Mouse (Mus musculus) forebrain, embryonic 10.5 days (tissue): ENCODE results near the gene Dnm1. TPM values are rescaled to one million over a fixed set of nuclear protein-coding genes. Genes with fewer than 3 reads are reported as not detected.

Source experiments
- DNase-seq: peaks from one replicate; pipeline ENCODE4 v3.0.0-alpha.2; 2017; ENCODE audit warnings: low spot score; ENCODE audit errors: extremely low spot score
- H3K27ac ChIP-seq: fragments of 300-500 bp; sonication (generic); 2 replicates; pipeline ENCODE4 v1.5.1; 2016; ENCODE audit warnings: mild to moderate bottlenecking
- H3K27me3 ChIP-seq: fragments of 300-500 bp; sonication (generic); 2 replicates; pipeline ENCODE4 v1.6.1; 2016; ENCODE audit warnings: mild to moderate bottlenecking; ENCODE audit not compliant: poor library complexity, severe bottlenecking
- H3K36me3 ChIP-seq: fragments of 300-500 bp; sonication (generic); replicated peaks from 2 replicates; pipeline ENCODE4 v1.6.1; 2016; ENCODE audit warnings: mild to moderate bottlenecking, moderate library complexity
- H3K4me1 ChIP-seq: fragments of 300-500 bp; sonication (generic); 2 replicates; pipeline ENCODE4 v1.6.1; 2016
- H3K4me3 ChIP-seq: fragments of 300-500 bp; sonication (generic); 2 replicates; pipeline ENCODE4 v1.5.1; 2016; ENCODE audit warnings: mild to moderate bottlenecking, moderate library complexity
- H3K9me3 ChIP-seq: fragments of 300-500 bp; sonication (generic); 2 replicates; pipeline ENCODE4 v1.6.1; 2016; ENCODE audit warnings: mild to moderate bottlenecking, moderate library complexity
- WGBS: fragments of 180-500 bp; shearing (Covaris S2); methylation state at CpG from one replicate; pipeline ENCODE4 v1.1.7; 2016; 5-methylcytosine and 5-hydroxymethylcytosine counted together
- polyA plus RNA-seq: library from polyadenylated mRNA; unstranded; fragments of >200 nt; fragmentation: Nextera tagmentation; extraction: Ambion mirVana; gene quantifications from 2 replicates; pipeline ENCODE4 v1.2.1, GENCODE M21; 2016

Gene Dnm1
- polyA plus RNA-seq, 1 experiment from 2014 or later, result 9.7 TPM

GRCm38 (mm10) chr2:32295285-32295684 lies 57.9 kb downstream of the Dnm1 start:
- H3K36me3 ChIP-seq, result peaks cover 73% of the 10 kb centered on the region
- no peaks in the 10 kb centered on the region for H3K27me3 ChIP-seq
- WGBS, result 91% methylated on average over 3 of the region's 3 CpGs
- no peaks in the 10 kb centered on the region for H3K9me3 ChIP-seq
- no peak overlapping the region for H3K27ac ChIP-seq
- H3K4me3 ChIP-seq, result no peak overlapping the region
- no peak for DNase-seq
- H3K4me1 ChIP-seq, result no peaks in the 10 kb centered on the region

GRCm38 (mm10) chr2:32294348-32294747 lies 58.8 kb downstream of the Dnm1 start:
- H3K27me3 ChIP-seq, result no peaks in the 10 kb centered on the region
- H3K27ac ChIP-seq, result no peak overlapping the region
- 90% methylated on average over 8 of the region's 8 CpGs for WGBS
- no peaks in the 10 kb centered on the region for H3K9me3 ChIP-seq
- no peak for DNase-seq
- no peak overlapping the region for H3K4me3 ChIP-seq
- H3K36me3 ChIP-seq, result peaks cover 64% of the 10 kb centered on the region
- peaks cover 1% of the 10 kb centered on the region; the same call in 1 of the 2 replicates for H3K4me1 ChIP-seq

GRCm38 (mm10) chr2:32289578-32289977 lies 63.6 kb downstream of the Dnm1 start:
- H3K4me1 ChIP-seq, result peaks cover 23% of the 10 kb centered on the region
- H3K27ac ChIP-seq, result no peak overlapping the region
- peaks cover 39% of the 10 kb centered on the region for H3K36me3 ChIP-seq
- H3K27me3 ChIP-seq, result no peaks in the 10 kb centered on the region
- H3K4me3 ChIP-seq, result peak overlapping the region; percentile 95; the same call in 1 of the 2 replicates
- no peak for DNase-seq
- no peaks in the 10 kb centered on the region for H3K9me3 ChIP-seq

- Histone ChIP-seq H3K27ac (peak overlapping the region; percentile 90), H3K36me3 (peaks cover 44% of the 10 kb centered on the region), H3K4me1 (peaks cover 23% of the 10 kb centered on the region), H3K27me3 (no peaks in the 10 kb centered on the region), H3K9me3 (no peaks in the 10 kb centered on the region), H3K4me3 (peak overlapping the region; percentile 95)
- 6% methylated on average over 24 of the region's 29 CpGs for WGBS
- no peak for DNase-seq
These were observed 64.7 kb downstream of the Dnm1 start for GRCm38 (mm10) chr2:32288371-32288931.

GRCm38 (mm10) chr2:32287923-32288367 lies 65.2 kb downstream of the Dnm1 start, which contains the start of gene Swi5:
Swi5 (minus strand) TSS chr2:32288075.
- Histone ChIP-seq H3K27me3 (no peaks in the 10 kb centered on the region), H3K4me1 (peaks cover 23% of the 10 kb centered on the region), H3K4me3 (peak within 1 kb of the TSS; percentile 95), H3K27ac (peak within 1 kb of the TSS; percentile 90), H3K9me3 (no peaks in the 10 kb centered on the region), H3K36me3 (peaks cover 45% of the 10 kb centered on the region)
- under 1% methylated on average over 40 of the region's 41 CpGs for WGBS
- peak; percentile 99 for DNase-seq

- Histone ChIP-seq H3K4me1 (peaks cover 23% of the 10 kb centered on the region), H3K36me3 (peaks cover 45% of the 10 kb centered on the region), H3K27ac (peak within 1 kb of the TSS; percentile 90), H3K27me3 (no peaks in the 10 kb centered on the region), H3K9me3 (no peaks in the 10 kb centered on the region), H3K4me3 (peak within 1 kb of the TSS; percentile 95)
- DNase-seq, result no peak
- 1% methylated on average over 23 of the region's 23 CpGs for WGBS
These were observed 65.8 kb downstream of the Dnm1 start, which contains the start of gene Golga2 for GRCm38 (mm10) chr2:32287334-32287840. Golga2 (plus strand) TSS chr2:32287384.

- Histone ChIP-seq H3K27ac (no peak overlapping the region), H3K36me3 (peaks cover 72% of the 10 kb centered on the region), H3K27me3 (no peaks in the 10 kb centered on the region), H3K9me3 (no peaks in the 10 kb centered on the region), H3K4me1 (peaks cover 18% of the 10 kb centered on the region), H3K4me3 (no peak overlapping the region)
- DNase-seq, result no peak
- WGBS, result 97% methylated on average over 3 of the region's 3 CpGs
These were observed 69.2 kb downstream of the Dnm1 start for GRCm38 (mm10) chr2:32283986-32284385.

GRCm38 (mm10) chr2:32282727-32283126 lies 70.4 kb downstream of the Dnm1 start:
- H3K27me3 ChIP-seq, result no peaks in the 10 kb centered on the region
- 85% methylated on average over 1 of the region's 1 CpGs for WGBS
- no peak for DNase-seq
- H3K4me1 ChIP-seq, result peaks cover 11% of the 10 kb centered on the region
- H3K4me3 ChIP-seq, result no peak overlapping the region
- no peaks in the 10 kb centered on the region for H3K9me3 ChIP-seq
- peaks cover 85% of the 10 kb centered on the region for H3K36me3 ChIP-seq
- H3K27ac ChIP-seq, result no peak overlapping the region

GRCm38 (mm10) chr2:32282289-32282688 lies 70.8 kb downstream of the Dnm1 start:
- DNase-seq, result no peak
- H3K27me3 ChIP-seq, result no peaks in the 10 kb centered on the region
- 94% methylated on average over 2 of the region's 2 CpGs for WGBS
- no peak overlapping the region for H3K4me3 ChIP-seq
- no peaks in the 10 kb centered on the region for H3K9me3 ChIP-seq
- H3K27ac ChIP-seq, result no peak overlapping the region
- peaks cover 89% of the 10 kb centered on the region for H3K36me3 ChIP-seq
- peaks cover 11% of the 10 kb centered on the region for H3K4me1 ChIP-seq

GRCm38 (mm10) chr2:32275823-32276222 lies 77.3 kb downstream of the Dnm1 start:
- no peak overlapping the region for H3K27ac ChIP-seq
- H3K4me3 ChIP-seq, result no peak overlapping the region
- 81% methylated on average over 3 of the region's 3 CpGs for WGBS
- H3K36me3 ChIP-seq, result peaks cover 43% of the 10 kb centered on the region
- no peaks in the 10 kb centered on the region for H3K9me3 ChIP-seq
- DNase-seq, result no peak
- H3K27me3 ChIP-seq, result no peaks in the 10 kb centered on the region
- no peaks in the 10 kb centered on the region for H3K4me1 ChIP-seq

- DNase-seq, result peak; percentile 24
- H3K4me3 ChIP-seq, result 0 out of 2 replicates have a peak overlapping the region, but pooled peaks have one; percentile 90
- H3K9me3 ChIP-seq, result no peaks in the 10 kb centered on the region
- 22% methylated on average over 4 of the region's 4 CpGs for WGBS
- no peak overlapping the region for H3K27ac ChIP-seq
- peaks cover 30% of the 10 kb centered on the region for H3K36me3 ChIP-seq
- H3K27me3 ChIP-seq, result no peaks in the 10 kb centered on the region
- H3K4me1 ChIP-seq, result peaks cover 20% of the 10 kb centered on the region
These were observed 92.5 kb downstream of the Dnm1 start for GRCm38 (mm10) chr2:32260635-32261034.

GRCm38 (mm10) chr2:32259657-32260417 lies 93.3 kb downstream of the Dnm1 start, which contains the start of gene Uck1:
Uck1 (minus strand) TSS chr2:32260159.
- 2% methylated on average over 58 of the region's 59 CpGs for WGBS
- H3K27me3 ChIP-seq, result no peaks in the 10 kb centered on the region
- peak within 1 kb of the TSS; percentile 91 for H3K27ac ChIP-seq
- H3K4me1 ChIP-seq, result peaks cover 20% of the 10 kb centered on the region
- peaks cover 35% of the 10 kb centered on the region for H3K36me3 ChIP-seq
- no peaks in the 10 kb centered on the region for H3K9me3 ChIP-seq
- peak; percentile 87 for DNase-seq
- peak within 1 kb of the TSS; percentile 90 for H3K4me3 ChIP-seq
